8 mouse cellular contexts compared by ENCODE assay signal in the genomic region with DNA sequence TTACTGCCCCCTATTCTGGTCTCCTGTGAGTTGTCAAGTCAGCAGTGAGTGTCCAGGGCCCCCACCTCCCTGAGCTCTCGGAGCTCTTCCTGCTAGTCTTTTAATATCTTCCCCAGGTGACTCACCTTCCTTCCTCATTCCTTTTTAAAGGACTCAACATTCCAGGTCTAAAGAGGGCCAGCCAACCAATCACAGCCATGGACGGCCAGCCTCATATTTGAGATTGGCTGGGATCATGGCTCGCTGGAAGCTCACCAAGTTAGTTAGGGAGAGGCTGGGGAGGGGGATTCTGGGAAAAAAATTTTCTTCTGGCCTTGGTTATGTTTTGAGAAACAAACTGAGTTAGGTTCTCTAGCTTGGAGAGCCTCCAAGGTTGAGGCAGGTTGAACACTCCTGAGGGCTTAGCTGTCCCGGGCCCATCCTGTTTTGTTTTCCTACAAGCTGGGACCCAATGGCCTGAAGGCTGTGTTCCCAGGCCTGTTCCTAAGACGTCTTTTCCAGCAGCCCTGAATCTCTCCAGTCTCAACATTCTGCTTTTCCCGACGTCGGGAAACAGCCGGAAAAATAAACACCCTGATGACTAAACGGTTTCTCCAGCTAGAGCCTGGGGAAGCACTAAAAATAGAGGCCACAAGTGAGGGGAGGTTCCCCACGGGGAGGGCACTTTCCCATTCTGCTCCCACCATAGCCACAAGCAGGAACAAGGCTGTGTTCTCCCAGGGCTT. TPM values are rescaled to one million over a fixed set of nuclear protein-coding genes. Genes with fewer than 3 reads are reported as not detected.
A peak's percentile ranks its signal among the peaks of the same experiment; 100 is the strongest.
DNase-seq lines count a peak whose midpoint lies in the region; ATAC-seq and TF ChIP-seq lines count a peak whose summit lies in the region.

No protein-coding gene starts in this region.

- peaks cover 23% of the 10 kb centered on the region for H3K27me3 ChIP-seq in forebrain, embryonic 12.5 days
- H3K27me3 ChIP-seq in hindbrain, embryonic 14.5 days (ENCODE audit: control insufficient read depth, insufficient read depth, low read length), result peaks cover 19% of the 10 kb centered on the region
- H3K27me3 ChIP-seq in limb, embryonic 14.5 days (ENCODE audit: control insufficient read depth, insufficient read depth, low read length), result no peaks in the 10 kb centered on the region
- peaks cover 15% of the 10 kb centered on the region for H3K27me3 ChIP-seq in neural tube, embryonic 12.5 days (replicated peaks)

- H3K36me3 ChIP-seq in forebrain, embryonic 12.5 days (replicated peaks), result no peaks in the 10 kb centered on the region
- no peaks in the 10 kb centered on the region for H3K36me3 ChIP-seq in hindbrain, embryonic 14.5 days (replicated peaks; ENCODE audit: control insufficient read depth, insufficient read depth)
- peaks cover 2% of the 10 kb centered on the region for H3K36me3 ChIP-seq in limb, embryonic 14.5 days (ENCODE audit: control insufficient read depth, insufficient read depth, low read length)
- no peaks in the 10 kb centered on the region for H3K36me3 ChIP-seq in neural tube, embryonic 12.5 days

- H3K4me1 ChIP-seq in forebrain, embryonic 12.5 days, result peaks cover 59% of the 10 kb centered on the region
- H3K4me1 ChIP-seq in hindbrain, embryonic 14.5 days (replicated peaks; ENCODE audit: control insufficient read depth, insufficient read depth, low read length), result peaks cover 55% of the 10 kb centered on the region
- H3K4me1 ChIP-seq in limb, embryonic 14.5 days (ENCODE audit: control insufficient read depth, insufficient read depth, low read length), result peaks cover 55% of the 10 kb centered on the region
- H3K4me1 ChIP-seq in neural tube, embryonic 12.5 days, result peaks cover 43% of the 10 kb centered on the region

- peak; percentile 32 for DNase-seq in thymus, postnatal 14 days
- DNase-seq in thymus, postnatal 36 days, result no peak
- DNase-seq in hindbrain, embryonic 14.5 days (ENCODE audit: low spot score), result no peak
- peak; percentile 69 for DNase-seq in limb, embryonic 14.5 days (ENCODE audit: low spot score)

- TF ChIP-seq POLR2A in limb, embryonic 14.5 days (IDR thresholded peaks at IDR 0.05; ENCODE audit: borderline replicate concordance, extremely low read depth, insufficient read depth, insufficient read length), result no peak

- no peak overlapping the region for H3K4me3 ChIP-seq in forebrain, embryonic 12.5 days (replicated peaks)
- no peak overlapping the region for H3K4me3 ChIP-seq in hindbrain, embryonic 14.5 days (replicated peaks; ENCODE audit: low read length)
- peak overlapping the region; percentile 57 for H3K4me3 ChIP-seq in limb, embryonic 14.5 days (replicated peaks; ENCODE audit: low read length)
- H3K4me3 ChIP-seq in neural tube, embryonic 12.5 days, result no peak overlapping the region

- no peak overlapping the region for H3K9ac ChIP-seq in forebrain, embryonic 12.5 days
- no peak overlapping the region for H3K9ac ChIP-seq in hindbrain, embryonic 14.5 days
- H3K9ac ChIP-seq in limb, embryonic 14.5 days (ENCODE audit: low read depth, low read length, severe bottlenecking), result no peak overlapping the region
- no peak overlapping the region for H3K9ac ChIP-seq in neural tube, embryonic 12.5 days

- no peak overlapping the region for H3K4me2 ChIP-seq in forebrain, embryonic 12.5 days
- peak overlapping the region; percentile 96 for H3K4me2 ChIP-seq in hindbrain, embryonic 14.5 days (replicated peaks)
- H3K4me2 ChIP-seq in limb, embryonic 14.5 days (replicated peaks; ENCODE audit: low read depth, low read length, severe bottlenecking), result peak overlapping the region; percentile 97
- peak overlapping the region; percentile 84; the same call in 1 of the 2 replicates for H3K4me2 ChIP-seq in neural tube, embryonic 12.5 days (replicated peaks)

- H3K27ac ChIP-seq in forebrain, embryonic 12.5 days, result peak overlapping the region; percentile 47; the same call in 1 of the 2 replicates
- peak overlapping the region; percentile 97 for H3K27ac ChIP-seq in hindbrain, embryonic 14.5 days
- peak overlapping the region; percentile 97 for H3K27ac ChIP-seq in limb, embryonic 14.5 days (replicated peaks; ENCODE audit: low read depth, low read length)
- H3K27ac ChIP-seq in neural tube, embryonic 12.5 days, result no peak overlapping the region

- WGBS in forebrain, embryonic 12.5 days, result 31% methylated on average over 11 of the region's 11 CpGs
- 30% methylated on average over 11 of the region's 11 CpGs for WGBS in hindbrain, embryonic 14.5 days
- 7% methylated on average over 11 of the region's 11 CpGs for WGBS in limb, embryonic 14.5 days
- 26% methylated on average over 11 of the region's 11 CpGs for WGBS in neural tube, embryonic 12.5 days

- H3K9me3 ChIP-seq in forebrain, embryonic 12.5 days, result no peaks in the 10 kb centered on the region
- H3K9me3 ChIP-seq in hindbrain, embryonic 14.5 days (ENCODE audit: control insufficient read depth, low read length), result no peaks in the 10 kb centered on the region
- no peaks in the 10 kb centered on the region for H3K9me3 ChIP-seq in limb, embryonic 14.5 days (ENCODE audit: control insufficient read depth, low read length)
- no peaks in the 10 kb centered on the region for H3K9me3 ChIP-seq in neural tube, embryonic 12.5 days

- ATAC-seq in forebrain, embryonic 12.5 days (ENCODE audit: low FRiP score), result no peak
- ATAC-seq in hindbrain, embryonic 14.5 days (ENCODE audit: low FRiP score), result no peak
- no peak for ATAC-seq in limb, embryonic 14.5 days (ENCODE audit: low FRiP score, low read depth)
- no peak for ATAC-seq in neural tube, embryonic 12.5 days (ENCODE audit: low FRiP score, low read depth)
- ATAC-seq in granulocyte monocyte progenitor cell, adult 5-6 weeks (replicated peaks; ENCODE audit: poor library complexity, severe bottlenecking), result no peak
- no peak for ATAC-seq in activated CD4-positive, CD25-positive, alpha-beta regulatory T cell, adult 4 months

RNA-seq across cellular contexts. Expression of a gene that starts 1.8 kb away (rescaled TPM):
- polyA plus RNA-seq in forebrain, embryonic 12.5 days (2016; fragmentation: Nextera tagmentation; extraction: Ambion mirVana), result 17.7 and 20.3 TPM in 2 replicates
- 20.4 and 22.4 TPM in 2 replicates for polyA plus RNA-seq in hindbrain, embryonic 14.5 days (2014; fragmentation: Nextera tagmentation; extraction: Ambion mirVana)
- 58.7 and 79.0 TPM in 2 replicates for polyA plus RNA-seq in limb, embryonic 14.5 days (2012; rRNA removed)
- polyA plus RNA-seq in limb, embryonic 14.5 days (2014; fragmentation: Nextera tagmentation; extraction: Ambion mirVana), result 27.4 and 29.6 TPM in 2 replicates
- polyA plus RNA-seq in neural tube, embryonic 12.5 days (2016; fragmentation: Nextera tagmentation; extraction: Ambion mirVana), result 17.6 and 19.8 TPM in 2 replicates
- 119 and 132 TPM in 2 replicates for total RNA-seq in granulocyte monocyte progenitor cell, adult 5-6 weeks (2014; fragmentation: Nextera tagmentation)
- total RNA-seq in granulocyte monocyte progenitor cell, adult 5-6 weeks (2017), result 42.4 and 52.4 TPM in 2 replicates
- polyA plus RNA-seq in activated CD4-positive, CD25-positive, alpha-beta regulatory T cell, adult 4 months (2017; shearing (Covaris generic)), result 10 to 100 TPM; 24.3 to 24.5 TPM

RNA-seq across cellular contexts. Expression of a gene that starts 58.6 kb away (rescaled TPM):
- 24.9 and 27.3 TPM in 2 replicates for polyA plus RNA-seq in forebrain, embryonic 12.5 days (2016; fragmentation: Nextera tagmentation; extraction: Ambion mirVana)
- polyA plus RNA-seq in hindbrain, embryonic 14.5 days (2014; fragmentation: Nextera tagmentation; extraction: Ambion mirVana), result 2.4 and 3.1 TPM in 2 replicates
- 38.8 and 50.5 TPM in 2 replicates for polyA plus RNA-seq in limb, embryonic 14.5 days (2012; rRNA removed)
- 20.0 and 21.0 TPM in 2 replicates for polyA plus RNA-seq in limb, embryonic 14.5 days (2014; fragmentation: Nextera tagmentation; extraction: Ambion mirVana)
- 14.1 and 14.3 TPM in 2 replicates for polyA plus RNA-seq in neural tube, embryonic 12.5 days (2016; fragmentation: Nextera tagmentation; extraction: Ambion mirVana)
- total RNA-seq in granulocyte monocyte progenitor cell, adult 5-6 weeks (2014; fragmentation: Nextera tagmentation), result 5.9 and 9.9 TPM in 2 replicates
- 19.5 and 19.9 TPM in 2 replicates for total RNA-seq in granulocyte monocyte progenitor cell, adult 5-6 weeks (2017)
- polyA plus RNA-seq in activated CD4-positive, CD25-positive, alpha-beta regulatory T cell, adult 4 months (2017; shearing (Covaris generic)), result 1 to 10 TPM; 1.3 to 1.4 TPM

Comparison
In these comparisons a context has a peak if more than half of its experiments do, and no peak if none do; other contexts are left out.
1. DNase-seq: peak in thymus, postnatal 14 days (single experiment) and limb, embryonic 14.5 days (single experiment); none in thymus, postnatal 36 days (0 of 2) and hindbrain, embryonic 14.5 days (single experiment).